22 mouse cellular contexts compared by ENCODE assay signal in the genomic region with DNA sequence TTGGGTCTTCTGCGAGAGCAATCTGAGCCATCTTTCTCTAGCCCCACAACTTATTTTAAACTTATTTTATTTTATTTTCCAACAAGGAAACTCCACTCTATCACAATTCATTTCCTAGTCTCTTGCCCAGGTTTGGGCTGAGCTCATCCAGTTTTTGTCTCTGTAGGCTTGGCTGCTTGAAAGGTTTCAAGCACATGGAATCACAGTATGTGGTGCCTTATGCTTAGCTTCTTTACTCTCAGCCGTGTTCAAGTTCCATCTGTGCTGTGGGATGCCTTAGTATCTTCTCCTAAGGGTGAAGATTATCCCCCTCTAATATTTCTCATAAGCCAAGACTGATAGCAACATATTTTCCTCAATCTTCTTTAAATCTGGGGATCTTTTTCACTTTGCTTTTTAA. TPM values are rescaled to one million over a fixed set of nuclear protein-coding genes. Genes with fewer than 3 reads are reported as not detected.
"Had no signal": no experiment of that assay in that cellular context is flagged by ENCODE, and none has a peak within 500 bp of the region (broad histone marks: within the 10 kb centered on the region; RNA-seq: fewer than 3 reads in every experiment).

No protein-coding gene starts in this region.

- H3K27ac ChIP-seq: kidney, postnatal 0 days; limb, embryonic 12.5 days; limb, embryonic 15.5 days; liver, embryonic 14.5 days; macrophage; midbrain, embryonic 12.5 days; neural tube, embryonic 13.5 days; stomach, embryonic 15.5 days had no signal

- ATAC-seq: liver, postnatal 0 days; lung, postnatal 0 days; midbrain, embryonic 16.5 days had no signal

- H3K4me3 ChIP-seq: limb, embryonic 12.5 days; limb, embryonic 15.5 days; midbrain, embryonic 12.5 days; myocyte; neural tube, embryonic 13.5 days; stomach, embryonic 15.5 days had no signal

- DNase-seq: kidney, postnatal 25 days; left cerebral cortex, postnatal 4 days; liver, postnatal 0 days; lung, embryonic 14.5 days; retina, postnatal 1 day; right cerebral cortex, postnatal 25 days; spleen, adult 18-20 months; thymus, postnatal 25 days had no signal

RNA-seq across cellular contexts. Expression of gene Zfp541, which starts 26.0 kb away (rescaled TPM):
- total RNA-seq: monocyte, adult 5-6 weeks had no signal

RNA-seq across cellular contexts. Expression of gene Slc8a2, which starts 42.0 kb away (rescaled TPM):
- total RNA-seq: megakaryocyte, adult 5-6 weeks; monocyte, adult 5-6 weeks; neutrophil, adult 5-6 weeks had no signal
